Mouse (Mus musculus): ENCODE measurements around the gene Cib1. TPM values are rescaled to one million over a fixed set of nuclear protein-coding genes. Genes with fewer than 3 reads are reported as not detected.

The Cib1 gene
- polyA plus RNA-seq, 1 experiment from 2014 or later: 90.8 TPM

DNA sequence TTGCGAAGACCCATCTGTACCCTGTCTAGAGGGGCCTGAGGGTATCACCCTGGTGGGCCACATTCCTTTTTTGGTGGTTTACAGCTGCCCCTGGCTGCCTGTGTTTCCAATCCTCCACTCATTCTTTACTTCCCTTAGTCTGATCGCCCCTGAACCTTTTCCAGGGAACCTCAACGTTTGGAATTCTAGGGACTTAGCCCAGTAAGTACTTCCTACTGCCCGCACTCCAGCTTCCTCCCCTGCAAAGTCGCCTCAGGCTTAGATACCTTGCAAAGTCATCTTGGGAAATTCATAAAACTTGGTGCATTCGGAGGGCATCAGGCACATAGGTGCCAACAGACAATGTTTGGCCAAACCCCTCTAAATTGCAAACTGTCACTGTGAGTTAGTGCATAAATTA is 33.3 kb downstream of the Cib1 start:
- ATAC-seq (ENCODE audit: borderline replicate concordance, extremely low read depth, low FRiP score, low TSS enrichment): no peak
- Histone ChIP-seq H3K27ac (peak overlapping the region; percentile 94), H3K9me3 (no peaks in the 10 kb centered on the region), H3K4me2 (peak overlapping the region; percentile 66), H3K4me3 (peak overlapping the region; percentile 55), H3K4me1 (peaks cover 37% of the 10 kb centered on the region), H3K36me3 (no peaks in the 10 kb centered on the region), H3K9ac (peak overlapping the region; percentile 50), H3K27me3 (no peaks in the 10 kb centered on the region)
- WGBS: 26% methylated on average over 6 of the region's 6 CpGs

DNA sequence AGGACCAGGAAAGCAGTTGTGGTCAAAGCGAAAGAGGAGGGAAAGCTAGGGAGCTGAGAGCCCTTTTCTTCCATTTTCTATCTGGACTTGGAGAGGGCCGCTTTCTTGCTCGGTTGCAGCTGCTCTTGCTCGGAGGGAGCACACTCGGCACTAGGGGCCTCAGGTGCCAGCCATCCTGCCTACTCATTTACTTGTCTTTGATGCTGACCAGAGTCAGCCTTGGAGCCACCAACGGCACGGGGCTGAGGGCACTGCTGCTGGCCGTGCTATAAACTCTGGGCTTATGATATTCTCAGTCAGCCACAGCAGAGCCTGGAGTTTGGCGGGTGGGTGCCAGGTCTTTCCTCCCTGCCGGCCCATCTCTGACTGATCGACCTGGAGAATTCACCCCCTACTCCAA is 33.8 kb downstream of the Cib1 start:
- H3K27me3 ChIP-seq: no peaks in the 10 kb centered on the region
- WGBS: 2% methylated on average over 11 of the region's 11 CpGs
- peaks cover 41% of the 10 kb centered on the region for H3K4me1 ChIP-seq
- H3K4me2 ChIP-seq: peak overlapping the region; percentile 66
- peak overlapping the region; percentile 55 for H3K4me3 ChIP-seq
- H3K36me3 ChIP-seq: no peaks in the 10 kb centered on the region
- H3K9me3 ChIP-seq: no peaks in the 10 kb centered on the region
- peak overlapping the region; percentile 50 for H3K9ac ChIP-seq
- peak; percentile 1; the same call in 1 of the 2 replicates for ATAC-seq (ENCODE audit: borderline replicate concordance, extremely low read depth, low FRiP score, low TSS enrichment)
- peak overlapping the region; percentile 94 for H3K27ac ChIP-seq

DNA sequence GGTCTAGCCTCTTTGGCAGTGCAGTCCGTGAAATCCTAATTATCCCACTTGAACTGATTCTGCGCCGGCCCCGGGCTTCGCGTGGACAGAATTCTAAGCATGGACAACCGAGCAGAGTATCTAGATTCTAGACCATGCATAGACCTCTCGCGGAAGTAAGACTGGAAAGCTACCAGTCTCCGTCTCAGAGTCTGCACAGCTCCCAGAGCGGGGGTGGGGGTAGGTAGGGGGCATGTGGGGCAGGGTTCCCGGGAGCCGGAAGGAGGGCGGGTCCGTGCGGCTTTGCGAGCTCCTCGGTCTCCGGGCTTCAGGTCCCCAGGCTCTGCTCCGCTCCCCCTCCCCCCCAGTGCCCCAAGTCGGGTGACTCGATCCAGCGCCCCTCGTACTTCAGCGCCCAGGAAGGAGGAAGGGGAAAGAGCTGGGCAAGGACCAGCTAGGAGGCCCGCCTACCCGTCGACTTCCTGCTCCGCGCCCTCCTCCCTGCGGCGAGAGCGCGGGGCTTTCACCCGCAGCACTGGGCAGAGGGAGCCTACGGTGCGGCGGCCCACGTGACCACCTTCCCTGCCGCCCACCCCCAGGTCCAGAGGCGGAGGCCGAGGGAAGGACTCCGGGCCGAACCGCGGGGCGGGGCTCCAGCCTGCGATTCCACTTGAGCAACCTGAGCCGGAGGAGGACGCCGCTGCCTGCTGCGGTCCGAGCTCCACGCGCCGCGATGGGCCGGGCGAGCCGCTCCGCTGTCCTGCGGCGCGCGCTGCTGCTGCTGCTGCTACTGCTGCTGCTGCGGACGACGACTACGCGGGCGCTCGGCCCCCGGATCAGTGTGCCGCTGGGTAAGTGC is 34.5 kb downstream of the Cib1 start:
- no peaks in the 10 kb centered on the region for H3K9me3 ChIP-seq
- H3K4me2 ChIP-seq: peak overlapping the region; percentile 66
- H3K4me3 ChIP-seq: peak overlapping the region; percentile 55
- H3K9ac ChIP-seq: peak overlapping the region; percentile 50
- H3K27ac ChIP-seq: peak overlapping the region; percentile 94
- ATAC-seq (ENCODE audit: borderline replicate concordance, extremely low read depth, low FRiP score, low TSS enrichment): peak; percentile 92
- H3K36me3 ChIP-seq: no peaks in the 10 kb centered on the region
- no peaks in the 10 kb centered on the region for H3K27me3 ChIP-seq
- H3K4me1 ChIP-seq: peaks cover 41% of the 10 kb centered on the region
- under 1% methylated on average over 65 of the region's 74 CpGs for WGBS

DNA sequence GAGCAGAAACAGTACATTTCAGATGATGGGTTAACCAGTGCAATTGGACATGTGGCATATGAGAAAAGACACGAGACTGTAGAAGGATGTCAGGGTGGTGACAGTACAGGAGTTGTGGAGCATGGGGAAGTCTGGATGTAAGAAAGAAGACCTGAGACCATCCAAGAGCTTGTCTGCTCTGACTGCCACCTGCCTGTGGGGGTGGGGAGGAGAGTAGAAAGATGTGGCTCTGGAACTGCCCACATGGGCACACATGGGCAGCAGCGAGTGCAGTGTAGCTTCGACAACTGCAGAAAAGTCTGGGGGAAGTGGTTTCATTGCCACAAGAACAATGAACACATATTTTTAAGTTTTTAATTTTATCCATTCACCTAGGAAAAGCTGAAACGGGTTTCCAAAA is 35.2 kb downstream of the Cib1 start:
- ATAC-seq (ENCODE audit: borderline replicate concordance, extremely low read depth, low FRiP score, low TSS enrichment): no peak
- no peaks in the 10 kb centered on the region for H3K9me3 ChIP-seq
- H3K27ac ChIP-seq: peak overlapping the region; percentile 94
- 28% methylated on average over 4 of the region's 4 CpGs for WGBS
- H3K4me2 ChIP-seq: peak overlapping the region; percentile 66
- H3K4me3 ChIP-seq: peak overlapping the region; percentile 55
- H3K9ac ChIP-seq: no peak overlapping the region
- H3K4me1 ChIP-seq: peaks cover 48% of the 10 kb centered on the region
- H3K27me3 ChIP-seq: no peaks in the 10 kb centered on the region
- no peaks in the 10 kb centered on the region for H3K36me3 ChIP-seq

DNA sequence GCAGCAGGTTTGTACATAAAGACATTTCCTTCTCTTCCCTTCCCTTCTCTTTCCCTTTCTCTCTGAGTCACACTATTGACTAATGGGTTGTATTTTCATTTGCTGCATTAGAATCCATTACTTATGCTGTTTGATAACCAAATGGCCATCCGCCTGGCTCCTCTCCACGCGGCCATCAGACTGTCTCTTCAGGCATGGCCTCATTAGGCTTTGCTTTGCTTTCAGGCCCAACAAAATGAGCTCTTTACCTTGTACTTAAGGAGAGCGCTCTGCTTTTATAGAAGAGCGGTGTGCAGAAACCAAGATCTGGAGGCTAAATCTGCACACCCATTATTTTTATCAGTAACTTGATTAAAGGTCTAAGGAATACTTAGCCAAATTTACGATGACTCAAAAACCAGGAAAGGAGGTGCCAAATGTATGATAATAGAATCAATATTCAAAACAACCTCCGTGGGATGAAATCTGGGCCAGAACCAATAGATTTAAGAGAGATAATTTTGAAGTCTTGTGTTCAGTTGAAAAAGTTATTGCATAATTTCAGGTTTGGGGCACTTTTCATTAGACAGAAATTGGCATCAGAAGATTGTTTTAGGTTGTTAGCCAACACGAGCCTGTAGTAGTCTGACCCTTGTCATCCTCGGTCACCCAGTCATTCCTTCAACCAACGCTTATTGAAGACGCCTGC is 36.9 kb downstream of the Cib1 start:
- Histone ChIP-seq H3K4me1 (peaks cover 59% of the 10 kb centered on the region), H3K9me3 (no peaks in the 10 kb centered on the region), H3K36me3 (no peaks in the 10 kb centered on the region), H3K9ac (no peak overlapping the region), H3K4me3 (no peak overlapping the region), H3K27ac (no peak overlapping the region), H3K4me2 (no peak overlapping the region), H3K27me3 (no peaks in the 10 kb centered on the region)
- ATAC-seq (ENCODE audit: borderline replicate concordance, extremely low read depth, low FRiP score, low TSS enrichment): no peak
- WGBS: 81% methylated on average over 10 of the region's 11 CpGs

DNA sequence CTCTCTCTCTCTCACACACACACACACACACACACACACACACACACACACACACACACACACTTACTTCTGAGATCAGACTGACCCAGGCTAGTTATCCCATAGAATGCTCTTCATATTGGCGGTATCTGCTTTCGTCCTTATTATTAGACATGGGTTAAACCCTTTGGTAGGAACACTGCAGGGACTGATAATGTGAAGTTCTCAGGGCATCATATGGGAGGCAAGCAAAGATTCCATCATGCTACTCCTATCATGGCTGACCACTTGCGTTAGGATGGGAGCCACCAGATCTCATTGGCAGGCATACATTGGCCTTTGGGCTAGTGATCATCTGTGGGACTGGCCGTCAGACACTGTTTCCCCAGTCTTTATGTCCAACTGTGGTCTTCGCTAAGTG is 37.5 kb downstream of the Cib1 start:
- Histone ChIP-seq H3K9ac (no peak overlapping the region), H3K4me2 (no peak overlapping the region), H3K4me1 (peaks cover 54% of the 10 kb centered on the region), H3K4me3 (no peak overlapping the region), H3K36me3 (no peaks in the 10 kb centered on the region), H3K27me3 (no peaks in the 10 kb centered on the region), H3K27ac (no peak overlapping the region), H3K9me3 (no peaks in the 10 kb centered on the region)
- 93% methylated on average over 5 of the region's 5 CpGs for WGBS
- ATAC-seq (ENCODE audit: borderline replicate concordance, extremely low read depth, low FRiP score, low TSS enrichment): no peak

DNA sequence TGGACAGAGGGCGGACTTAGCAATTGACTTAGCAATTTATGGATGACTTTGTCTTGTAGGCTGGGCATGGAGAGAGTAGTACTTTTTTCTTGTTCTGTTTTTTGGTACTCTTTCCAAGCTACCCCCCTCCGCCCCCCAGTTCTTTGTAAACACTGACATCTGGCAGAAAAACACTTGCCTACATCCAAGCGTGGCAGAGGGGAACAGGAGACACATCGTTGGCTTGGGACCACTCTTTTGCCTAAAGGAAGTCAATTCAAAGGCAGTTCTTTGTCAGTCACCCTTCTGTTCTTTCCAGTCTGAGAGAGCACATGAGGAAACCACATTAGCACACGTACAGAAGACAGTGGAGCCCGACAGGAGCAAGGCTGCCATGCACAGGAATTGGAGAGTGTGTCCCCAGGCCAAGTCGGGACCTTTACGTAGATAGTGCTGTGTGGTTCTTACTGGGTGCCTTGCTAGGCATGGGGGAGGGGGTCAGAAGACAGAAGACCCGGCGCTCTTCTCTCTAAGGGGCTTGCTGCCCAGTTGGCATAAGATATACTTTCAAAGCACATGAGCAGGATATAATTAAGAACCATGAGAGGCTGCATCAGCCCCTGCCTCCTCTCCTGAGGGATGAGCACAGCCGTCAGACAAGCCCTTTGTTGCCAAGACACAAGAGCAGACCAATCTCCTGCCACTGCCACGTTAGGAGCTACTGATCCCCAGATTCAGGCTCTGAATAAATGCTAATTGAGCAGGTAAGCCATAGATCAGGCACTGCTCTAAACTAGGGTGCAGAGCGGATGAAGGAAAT is 38.5 kb downstream of the Cib1 start:
- Histone ChIP-seq H3K9ac (no peak overlapping the region), H3K9me3 (no peaks in the 10 kb centered on the region), H3K4me3 (no peak overlapping the region), H3K4me1 (peaks cover 46% of the 10 kb centered on the region), H3K36me3 (no peaks in the 10 kb centered on the region), H3K27ac (peak overlapping the region; percentile 67), H3K4me2 (no peak overlapping the region), H3K27me3 (no peaks in the 10 kb centered on the region)
- 70% methylated on average over 13 of the region's 13 CpGs for WGBS
- no peak for ATAC-seq (ENCODE audit: borderline replicate concordance, extremely low read depth, low FRiP score, low TSS enrichment)

DNA sequence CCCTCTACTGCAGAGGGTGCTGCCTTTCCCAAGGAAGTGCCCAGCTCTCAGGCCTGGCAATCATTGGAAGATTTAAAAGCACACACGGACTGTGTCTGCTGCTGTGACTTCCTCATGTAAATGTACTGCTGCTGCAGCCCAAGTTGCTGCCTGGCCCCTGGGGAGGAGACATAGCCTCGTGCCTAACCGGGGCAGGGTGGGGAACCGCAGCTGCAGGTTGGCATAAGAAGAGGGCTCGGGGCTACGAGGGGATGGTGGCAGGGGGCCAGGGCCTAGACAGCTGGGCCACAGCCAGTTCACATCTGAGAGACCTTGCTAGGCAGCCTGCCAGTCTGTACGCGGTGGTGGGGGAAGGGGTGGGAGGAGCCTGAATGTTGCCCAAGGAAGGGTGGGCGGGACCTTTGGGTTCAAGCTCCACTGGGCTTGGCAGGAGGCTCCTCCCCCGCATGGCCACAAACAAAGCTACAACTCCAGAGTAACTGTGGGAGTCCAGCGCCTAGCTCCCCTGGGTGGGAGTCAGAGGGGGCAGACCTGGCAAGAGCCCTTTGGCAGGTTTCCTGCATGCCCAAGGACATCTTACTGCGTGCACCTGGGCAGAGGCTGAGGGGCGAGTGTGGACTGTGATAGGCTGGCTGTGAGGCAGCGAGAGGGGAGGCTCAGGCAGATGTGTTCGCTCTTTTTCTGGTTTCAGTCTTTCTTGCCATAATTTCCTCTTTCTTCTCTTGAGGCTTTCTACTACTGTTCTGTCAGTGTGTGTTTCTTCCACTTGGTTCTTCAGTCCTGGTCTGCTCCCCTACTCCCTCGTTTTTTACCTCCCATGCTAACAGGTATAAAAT is 40.2 kb downstream of the Cib1 start:
- Histone ChIP-seq H3K4me3 (peak overlapping the region; percentile 34), H3K9me3 (no peaks in the 10 kb centered on the region), H3K9ac (0 out of 2 replicates have a peak overlapping the region, but pooled peaks have one; percentile 45), H3K27me3 (no peaks in the 10 kb centered on the region), H3K4me2 (peak overlapping the region; percentile 65), H3K36me3 (no peaks in the 10 kb centered on the region), H3K27ac (peak overlapping the region; percentile 93), H3K4me1 (peaks cover 46% of the 10 kb centered on the region)
- WGBS: 11% methylated on average over 16 of the region's 16 CpGs
- peak; percentile 86 for ATAC-seq (ENCODE audit: borderline replicate concordance, extremely low read depth, low FRiP score, low TSS enrichment)

DNA sequence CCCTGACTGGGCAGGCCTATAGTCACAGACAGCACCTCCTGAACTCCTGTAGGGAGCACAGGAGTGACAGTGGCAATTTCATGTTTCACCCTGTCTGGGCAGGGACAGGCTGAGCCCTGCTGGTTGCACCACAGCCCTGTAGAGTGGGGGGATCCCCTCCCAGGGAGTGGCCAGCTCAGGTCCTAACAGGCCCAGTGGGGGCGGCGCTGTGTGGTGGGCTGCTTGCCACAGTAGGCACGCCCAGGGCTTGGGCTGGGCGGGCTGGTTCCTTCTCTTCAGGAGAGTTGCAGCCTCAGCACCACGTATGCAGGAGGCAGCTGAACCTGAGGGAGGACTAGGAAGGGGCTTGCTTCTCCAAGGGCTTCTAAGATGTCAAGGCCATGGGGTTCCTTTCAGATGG is 41.2 kb downstream of the Cib1 start:
- no peaks in the 10 kb centered on the region for H3K36me3 ChIP-seq
- no peaks in the 10 kb centered on the region for H3K27me3 ChIP-seq
- 57% methylated on average over 5 of the region's 5 CpGs for WGBS
- H3K9me3 ChIP-seq: no peaks in the 10 kb centered on the region
- peak overlapping the region; percentile 93 for H3K27ac ChIP-seq
- no peak overlapping the region for H3K4me3 ChIP-seq
- no peak overlapping the region for H3K9ac ChIP-seq
- peak; percentile 19 for ATAC-seq (ENCODE audit: borderline replicate concordance, extremely low read depth, low FRiP score, low TSS enrichment)
- peak overlapping the region; percentile 65; the same call in 1 of the 2 replicates for H3K4me2 ChIP-seq
- H3K4me1 ChIP-seq: peaks cover 53% of the 10 kb centered on the region

DNA sequence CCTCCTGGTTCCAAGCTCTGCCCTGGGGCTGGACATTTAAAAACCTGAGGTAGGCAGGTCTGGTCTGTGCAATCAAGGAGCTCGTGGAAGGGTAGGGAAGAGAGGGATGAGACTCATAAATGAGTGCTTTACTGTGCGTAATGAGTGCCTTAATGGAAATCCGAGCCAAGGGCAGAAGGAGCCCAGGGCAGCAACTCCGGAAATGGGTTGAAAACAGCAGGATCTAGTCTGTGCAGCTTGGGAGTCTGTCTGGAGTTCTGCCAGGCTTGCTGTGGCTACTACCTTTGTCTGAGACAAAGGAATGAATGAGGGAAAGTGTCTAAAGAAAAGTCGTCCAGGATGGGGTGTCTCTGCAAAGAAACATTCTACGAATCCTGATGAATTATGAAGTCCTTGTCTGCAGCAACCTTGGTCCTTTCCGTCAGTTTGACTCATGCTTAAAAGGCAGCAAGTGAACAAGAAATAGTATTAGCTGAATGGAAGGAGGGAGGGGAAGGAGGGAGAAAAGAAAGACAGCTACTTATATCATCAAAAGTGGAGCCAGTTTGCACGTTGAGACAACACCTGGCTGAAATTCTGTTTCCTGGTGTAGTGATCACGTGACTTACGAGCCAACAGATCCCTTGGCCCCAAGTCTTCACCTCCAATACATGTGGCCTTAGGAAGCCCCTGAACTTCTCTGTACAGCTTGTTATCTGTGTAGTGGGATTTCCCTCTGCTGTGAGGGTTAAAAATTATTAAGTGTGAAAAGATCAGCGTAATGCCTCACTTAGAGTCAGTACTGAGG is 43.3 kb downstream of the Cib1 start:
- Histone ChIP-seq H3K9me3 (no peaks in the 10 kb centered on the region), H3K27me3 (no peaks in the 10 kb centered on the region), H3K4me3 (no peak overlapping the region), H3K4me1 (peaks cover 59% of the 10 kb centered on the region), H3K9ac (no peak overlapping the region), H3K36me3 (no peaks in the 10 kb centered on the region), H3K27ac (no peak overlapping the region), H3K4me2 (no peak overlapping the region)
- no peak for ATAC-seq (ENCODE audit: borderline replicate concordance, extremely low read depth, low FRiP score, low TSS enrichment)
- whole genome bisulfite sequencing: 52% methylated on average over 11 of the region's 11 CpGs

Measured in lung, embryonic 15.5 days (tissue).